Mouse (Mus musculus) layer of hippocampus, postnatal 36 days (tissue): Measurements from ENCODE around the gene Tamm41. TPM values are rescaled to one million over a fixed set of nuclear protein-coding genes. Genes with fewer than 3 reads are reported as not detected.

Experiments used
- DNase-seq, 2 experiments: peaks; one replicate each; pipeline ENCODE4 v3.0.0; 2022
- total RNA-seq, 2 experiments: library from RNA; stranded (reverse); gene quantifications; 2 replicates each; pipeline ENCODE4 v1.2.3; 2021

Tamm41 gene
- total RNA-seq, 2 experiments from 2014 or later: 16.2 to 17.3 TPM

DNA sequence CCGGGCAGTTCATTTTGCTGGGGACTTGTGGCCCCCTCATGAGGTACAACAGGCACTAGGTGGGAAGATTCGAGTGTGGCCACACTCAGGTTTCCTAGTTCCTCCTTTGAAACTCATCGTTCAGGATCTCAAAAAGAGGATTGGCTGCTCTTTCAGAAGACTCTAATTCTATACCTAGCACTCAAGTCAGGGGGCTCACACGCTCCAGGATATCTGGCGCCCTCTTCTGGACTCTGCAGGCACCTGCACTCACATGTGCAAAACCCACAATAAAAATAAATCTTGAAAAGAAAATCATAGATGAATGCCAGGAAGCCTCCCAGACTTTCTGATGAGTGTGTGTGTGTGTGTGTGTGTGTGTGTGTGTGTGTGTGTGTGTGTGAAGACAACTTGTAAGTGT, 66.8 kb downstream of the Tamm41 start:
- DNase-seq: no peak

DNA sequence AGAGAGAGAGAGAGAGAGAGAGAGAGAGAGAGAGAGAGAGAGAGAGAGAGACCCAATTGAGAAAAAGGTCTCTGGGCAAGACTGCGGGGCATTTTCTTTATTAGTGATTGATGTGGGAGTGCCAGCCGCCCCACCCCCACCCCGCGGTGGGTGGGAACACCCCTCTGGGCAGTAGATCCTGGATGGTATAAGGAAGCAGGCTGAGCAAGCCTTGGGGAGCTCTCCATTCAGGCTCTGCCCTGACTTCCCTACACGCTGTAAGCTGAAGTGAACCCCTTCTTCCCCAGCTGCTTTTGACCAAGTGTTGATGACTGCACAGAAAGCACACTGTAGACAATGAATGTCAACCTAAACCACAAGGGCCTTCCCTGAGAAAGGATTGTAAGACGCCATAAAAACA, 67.3 kb downstream of the Tamm41 start:
- DNase-seq: no peak

DNA sequence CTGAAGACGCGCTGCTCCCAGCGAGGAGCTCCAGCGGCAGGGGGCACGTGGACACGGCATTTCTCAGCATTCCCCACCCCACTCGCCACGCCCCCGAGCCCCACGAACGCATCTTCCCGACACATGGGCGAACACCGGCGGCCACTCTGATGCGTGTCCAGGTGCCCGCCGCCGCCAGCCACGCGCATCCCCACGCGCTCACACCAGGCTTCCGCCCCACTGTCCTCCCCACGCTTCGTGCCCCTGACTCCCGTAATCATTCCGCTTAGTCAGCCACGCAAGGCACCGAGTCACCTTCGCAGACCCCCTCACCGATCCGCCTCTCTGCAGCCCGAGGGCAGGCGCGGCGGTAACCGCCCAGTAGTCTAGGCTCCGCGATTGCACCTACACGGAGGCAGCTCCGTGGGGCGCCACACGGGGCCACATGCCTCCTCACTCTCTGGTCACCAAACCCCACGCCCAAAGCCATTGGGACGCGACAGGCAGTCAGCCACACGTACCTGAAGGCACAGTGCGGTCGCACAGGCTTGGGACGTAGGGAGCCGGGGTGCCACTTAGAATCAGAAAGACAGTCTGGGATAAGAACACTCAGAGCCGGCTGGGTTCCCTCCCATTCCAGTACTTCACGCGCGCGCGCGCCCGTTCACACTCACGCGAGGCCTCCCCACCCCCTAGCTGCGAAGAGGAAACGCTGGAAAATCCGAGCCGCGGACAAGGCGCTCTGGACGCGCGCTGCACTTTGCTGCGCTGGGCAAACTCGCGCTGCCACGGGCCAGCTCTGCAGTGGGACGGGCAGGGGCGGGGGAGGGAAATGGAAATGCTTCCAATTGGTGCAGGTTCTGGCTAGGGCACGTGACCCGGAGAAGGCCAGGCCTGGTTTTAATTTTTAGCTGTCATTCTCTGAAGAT, 68.2 kb downstream of the Tamm41 start, which contains the start of gene Vgll4:
Gene Vgll4, minus strand, starts transcription at position 782 of the 908 bp plus-strand sequence.
- DNase-seq: peak; percentile 56 to 62

DNA sequence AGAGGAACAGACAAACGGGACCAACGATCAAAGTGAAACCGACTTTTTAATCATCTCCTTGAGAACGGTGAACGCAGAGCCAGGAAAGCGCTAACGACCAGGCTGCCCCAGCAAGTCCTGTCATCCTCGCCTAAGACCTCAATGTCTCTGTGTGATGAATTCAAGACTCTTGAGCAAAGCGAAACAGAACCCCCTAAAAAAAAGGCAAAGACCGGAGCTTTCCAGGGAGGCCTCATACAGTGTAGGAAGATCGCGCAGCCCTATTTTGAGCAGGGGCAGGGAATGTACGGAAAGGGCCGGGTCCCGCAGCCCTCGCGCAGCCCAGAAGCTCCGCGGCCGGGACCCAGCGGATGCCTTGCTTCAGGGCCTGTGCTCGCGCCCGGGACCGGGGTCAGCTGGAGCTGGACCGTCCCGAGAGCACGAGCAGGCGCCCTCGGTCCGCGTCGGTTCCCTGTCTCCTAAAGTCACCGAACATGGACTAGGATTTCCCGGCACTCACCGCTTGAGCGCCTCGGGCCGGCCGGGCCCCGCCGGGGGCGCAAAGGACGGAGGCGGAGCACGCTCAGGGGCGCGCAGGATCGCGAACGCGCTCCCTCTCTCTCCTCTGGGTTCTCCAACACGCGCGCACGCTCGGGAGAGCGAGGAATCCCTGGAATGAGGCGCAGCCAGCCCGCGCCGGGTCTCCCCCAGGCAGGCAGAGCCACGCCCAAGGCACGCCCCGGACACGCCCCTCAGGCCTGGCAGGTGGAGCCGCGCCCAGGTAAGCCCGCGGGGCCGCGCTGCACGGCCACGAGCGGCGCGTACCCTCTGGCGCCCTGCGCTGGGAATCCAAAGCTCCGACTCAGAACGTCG, 69.1 kb downstream of the Tamm41 start:
- peak; percentile 86 to 87 for DNase-seq

DNA sequence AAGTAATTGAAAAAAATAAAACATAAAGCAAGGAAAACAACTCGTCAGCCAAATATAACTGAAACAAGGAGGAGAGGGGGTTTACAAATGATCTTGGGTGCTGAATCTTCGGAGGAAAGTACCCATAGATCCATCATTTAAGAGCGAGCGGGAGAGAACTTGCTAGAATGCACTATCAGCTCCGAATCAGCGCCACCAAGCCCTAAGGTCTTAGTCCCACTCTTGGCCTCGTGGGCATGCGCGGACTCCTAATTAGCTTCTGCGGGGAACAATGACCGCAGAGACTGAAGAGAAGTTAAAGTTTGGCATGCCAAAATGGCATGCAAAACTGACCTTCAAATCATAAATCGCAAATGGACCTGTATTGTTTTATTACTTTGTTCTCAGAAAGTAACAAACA, 70.1 kb downstream of the Tamm41 start:
- no peak for DNase-seq

DNA sequence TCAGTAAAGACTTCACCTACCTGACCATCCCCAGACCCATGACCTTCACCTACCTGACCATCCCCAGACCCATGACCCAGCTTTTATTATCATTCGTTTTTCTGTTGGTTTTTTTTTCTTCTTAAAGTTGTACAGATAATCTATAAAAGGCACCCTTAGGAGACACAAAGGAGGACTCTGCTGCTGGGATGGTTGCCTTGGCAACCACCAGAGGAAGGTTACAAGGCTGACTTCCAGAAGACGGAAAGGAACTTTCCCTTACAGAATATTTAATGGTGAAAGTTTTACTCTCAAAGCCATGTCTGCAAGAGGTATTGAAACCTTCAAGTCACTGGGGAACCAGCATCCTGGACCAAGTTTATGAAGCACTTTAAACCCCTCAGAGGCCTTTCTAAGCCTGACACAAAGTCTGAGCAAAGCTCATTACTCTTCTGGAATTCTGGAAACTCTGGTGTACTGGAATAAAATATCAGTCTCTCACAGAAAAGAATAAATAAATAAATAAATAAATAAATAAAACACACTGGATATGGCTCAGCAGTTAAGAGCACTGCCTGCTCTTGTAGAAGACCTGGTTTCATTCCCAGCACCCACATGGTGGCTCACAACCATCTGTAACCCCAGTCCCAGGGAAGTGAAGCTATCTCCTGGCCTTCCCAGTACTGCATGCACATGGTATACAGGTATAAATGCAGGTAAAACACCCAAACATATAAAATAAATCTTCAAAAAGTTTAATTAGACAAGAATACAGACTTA, 71.1 kb downstream of the Tamm41 start:
- DNase-seq: no peak

DNA sequence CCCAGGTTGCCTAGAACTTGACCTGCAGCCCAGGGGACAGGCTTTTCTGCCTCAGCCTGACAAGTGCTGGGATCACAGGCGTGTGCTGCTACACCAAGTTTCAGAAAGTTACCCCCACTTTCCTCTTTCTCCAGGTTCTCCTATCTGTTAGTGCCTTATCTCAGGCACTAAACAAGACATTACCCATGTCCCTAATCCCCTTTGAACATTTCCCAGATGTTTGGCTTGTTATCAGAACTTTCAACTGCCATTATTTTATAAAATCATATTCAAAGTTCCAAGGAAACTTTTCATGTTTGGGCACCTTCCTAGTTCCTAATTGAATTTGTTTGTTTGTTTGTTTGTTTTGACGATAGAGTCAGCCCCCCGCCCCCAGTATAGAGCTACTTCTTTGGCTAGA, 71.9 kb downstream of the Tamm41 start:
- no peak for DNase-seq

DNA sequence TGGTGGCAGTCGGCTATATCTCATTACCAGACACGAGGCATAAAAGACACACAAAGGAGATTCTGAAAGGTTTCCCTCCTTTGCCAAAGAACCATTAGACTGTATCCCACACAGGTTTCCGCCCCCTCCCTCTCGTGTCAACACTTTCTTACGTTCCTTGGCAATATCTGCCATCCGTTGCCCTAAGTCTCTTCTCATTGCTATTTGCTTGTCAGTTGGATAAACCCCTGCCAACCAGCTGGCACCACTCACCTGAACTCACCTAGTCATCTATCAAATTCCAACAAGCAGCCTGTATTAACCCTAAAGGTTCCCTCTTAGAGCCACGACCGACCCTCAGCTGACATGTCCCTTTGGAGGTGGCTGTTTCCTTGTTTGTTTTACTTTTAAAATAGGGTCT, 72.3 kb downstream of the Tamm41 start:
- no peak for DNase-seq

DNA sequence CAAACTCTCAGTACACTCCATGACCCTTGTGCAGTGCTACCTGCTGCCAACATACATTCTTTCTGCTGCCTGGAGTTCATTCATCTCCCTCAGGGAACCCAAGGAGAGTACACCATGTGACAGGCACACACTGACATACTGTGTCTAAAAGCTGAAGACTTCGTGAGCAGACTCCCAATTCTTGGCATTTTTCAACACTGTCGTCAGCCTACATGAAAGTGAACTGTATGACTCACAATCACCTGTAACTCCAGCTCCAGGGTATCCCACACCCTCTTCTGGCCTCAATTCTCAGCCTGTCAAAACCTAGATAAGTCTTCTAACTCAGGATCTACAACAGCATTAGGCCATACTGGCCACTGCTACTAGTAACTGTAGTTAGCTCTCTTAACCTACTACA, 73.4 kb downstream of the Tamm41 start:
- no peak for DNase-seq

DNA sequence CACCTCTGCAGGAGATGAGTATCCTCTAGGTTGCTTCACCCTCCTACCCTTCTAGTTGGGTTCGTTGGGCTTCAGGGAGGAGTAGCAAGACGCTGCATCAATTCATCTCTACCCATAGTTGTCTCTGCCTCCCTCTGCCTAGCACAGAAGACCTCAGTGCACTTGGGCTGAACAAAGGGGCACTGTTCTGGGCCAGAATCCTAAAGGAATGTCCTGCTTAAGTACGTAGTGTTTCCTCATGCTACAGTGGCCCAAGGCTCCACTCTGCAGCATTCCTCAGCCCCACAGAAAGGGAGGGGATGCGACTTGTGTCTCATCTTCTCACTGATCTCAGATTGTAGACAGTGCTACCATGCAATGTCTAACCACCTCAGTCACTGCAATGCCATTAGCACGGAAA, 74.0 kb downstream of the Tamm41 start:
- DNase-seq: no peak

DNA sequence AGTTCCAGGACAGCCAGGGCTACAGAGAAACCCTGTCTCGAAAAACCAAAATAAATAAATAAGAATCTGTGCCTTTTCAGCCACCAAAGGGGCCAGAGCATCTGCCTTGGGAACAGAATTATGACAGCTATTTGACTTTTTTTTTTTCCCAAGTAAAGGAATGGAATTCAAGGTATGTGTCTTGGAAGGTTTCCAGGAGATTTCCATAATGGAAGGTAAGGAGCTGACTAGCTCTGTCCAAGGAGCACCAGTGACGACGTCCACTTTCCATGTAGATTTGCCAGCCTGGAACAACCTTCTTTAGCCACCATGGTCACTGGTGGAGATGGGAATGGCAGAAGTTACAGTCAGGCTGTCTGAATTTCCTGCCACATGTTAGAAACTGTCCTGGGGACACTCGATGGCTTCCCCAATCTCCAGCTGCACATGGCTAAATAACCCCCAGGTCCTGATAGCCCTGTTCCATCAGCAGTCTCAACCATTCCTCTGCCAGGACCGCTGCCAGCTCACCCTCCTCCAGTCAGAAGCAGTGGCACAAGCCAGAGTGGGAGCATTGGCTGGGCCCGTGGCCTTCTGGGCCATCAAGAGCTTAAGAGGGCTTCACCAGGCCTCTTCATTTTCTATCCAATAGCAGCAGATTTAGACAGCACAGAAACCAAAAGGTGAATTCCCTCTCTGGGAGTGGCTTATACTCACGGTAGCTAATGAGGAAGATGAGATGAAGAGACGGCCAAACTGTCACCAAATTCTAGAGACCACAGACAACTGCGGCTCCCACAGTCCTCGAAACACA, 76.2 kb downstream of the Tamm41 start:
- no peak for DNase-seq

DNA sequence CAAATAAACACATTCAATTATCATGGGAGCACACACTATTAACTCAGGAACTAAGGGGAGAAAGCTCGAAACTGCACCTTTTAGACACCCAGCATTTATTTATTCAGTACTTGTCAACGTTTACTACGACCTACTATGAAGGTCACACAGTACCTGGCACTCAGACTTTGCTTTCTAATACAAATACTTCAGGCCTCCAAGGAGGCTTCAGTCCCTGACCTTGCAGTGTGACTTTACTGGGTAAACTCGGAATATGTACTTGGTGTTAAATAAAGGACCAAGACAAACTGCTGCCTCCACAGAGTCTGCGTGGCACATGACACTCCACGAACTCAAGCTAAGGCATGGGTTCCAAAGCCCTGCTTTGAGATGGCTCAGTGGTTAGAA, 78.7 kb downstream of the Tamm41 start:
- no peak for DNase-seq

DNA sequence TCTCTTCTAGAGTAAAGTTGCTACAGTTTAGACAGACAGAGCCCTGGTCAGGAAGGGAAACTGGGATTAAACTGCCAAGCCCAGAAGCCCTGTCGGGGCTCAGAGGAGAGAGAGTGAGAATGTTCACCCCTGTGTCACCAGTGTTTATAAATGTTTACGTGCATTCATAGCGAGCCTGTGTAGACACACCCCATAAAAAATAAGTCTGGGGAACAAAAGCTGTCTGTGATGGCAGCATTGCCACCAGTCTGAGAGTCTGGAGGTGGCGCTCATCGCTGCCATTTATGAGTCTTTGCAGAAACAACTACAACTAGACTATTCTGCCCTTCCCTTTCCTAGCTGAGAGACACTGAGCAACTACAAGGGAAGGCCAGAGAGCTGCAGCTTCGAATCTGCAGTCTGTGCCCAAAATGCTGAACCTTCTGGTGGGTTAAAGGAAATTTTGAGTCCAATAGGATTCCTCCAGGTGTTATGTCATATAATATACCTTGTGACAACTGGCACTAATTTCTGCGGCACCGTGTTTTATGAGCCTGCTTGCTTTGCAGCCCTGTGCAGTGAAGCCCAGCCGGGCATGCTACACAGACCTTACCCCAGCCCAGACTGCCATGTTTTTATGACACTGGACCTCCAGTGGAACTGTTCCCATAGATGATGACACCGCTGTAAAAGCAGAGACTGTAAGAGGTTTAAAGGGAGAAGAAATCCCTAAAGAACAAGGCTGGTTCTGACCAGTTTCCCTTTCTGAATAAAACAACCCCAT, 79.2 kb downstream of the Tamm41 start:
- no peak for DNase-seq

DNA sequence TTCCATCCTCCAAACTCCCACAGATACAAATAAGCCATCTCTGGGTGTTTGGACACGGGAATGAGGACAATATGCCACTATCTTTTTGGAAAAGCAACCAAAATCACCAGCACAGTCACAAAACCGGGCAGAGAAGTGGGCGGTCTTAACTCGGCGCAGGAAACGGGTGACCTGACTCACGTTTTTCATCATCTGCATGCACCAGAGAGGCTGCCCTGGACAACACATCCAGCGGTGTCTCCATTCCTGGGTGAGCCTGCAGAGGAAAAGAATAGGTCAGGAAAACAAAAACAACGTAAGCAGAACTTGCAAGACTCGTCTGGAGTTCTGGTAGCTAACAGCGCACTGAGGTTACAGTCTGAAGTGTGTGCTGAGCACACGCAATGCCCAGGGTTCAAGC, 79.9 kb downstream of the Tamm41 start:
- DNase-seq: no peak

DNA sequence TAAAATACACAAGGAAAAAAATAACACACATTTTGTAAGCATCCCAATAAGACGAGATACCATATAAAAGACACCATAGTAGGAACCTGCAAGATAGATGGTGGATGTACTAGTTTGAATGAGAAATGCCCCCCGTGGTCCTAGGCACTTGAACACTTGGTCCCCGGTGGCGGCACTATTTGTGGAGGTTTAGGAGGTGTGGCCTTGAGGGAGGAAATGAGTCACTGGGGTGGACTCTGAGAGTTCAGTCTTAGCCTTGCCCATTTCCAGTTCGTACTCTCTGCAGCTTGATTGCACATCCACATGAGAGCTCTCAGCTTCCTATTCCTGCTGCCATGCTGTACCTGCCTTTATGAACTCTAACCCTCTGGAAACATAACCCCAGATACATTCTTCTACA, 83.2 kb downstream of the Tamm41 start:
- no peak for DNase-seq

Other genes starting within 250 kb of the Tamm41 start
- gene Vgll4, start 67.9 kb downstream of the Tamm41 start, total RNA-seq: 10 to 100 TPM; 43.2 to 48.8 TPM
- 100 to 1,000 TPM; 574 to 635 TPM for gene Syn2, start 97.0 kb upstream of the Tamm41 start, total RNA-seq
- gene Gm17482, start 189.5 kb upstream of the Tamm41 start, total RNA-seq: not detected
- gene Timp4, start 214.3 kb upstream of the Tamm41 start, total RNA-seq: 10 to 100 TPM; 23.3 to 25.9 TPM